Mouse (Mus musculus): ENCODE measurements around the gene Slc25a39. TPM values are rescaled to one million over a fixed set of nuclear protein-coding genes. Genes with fewer than 3 reads are reported as not detected.

The Slc25a39 gene
- total and polyA plus RNA-seq, 3 experiments, result 55.9 to 231 (median 205) TPM

DNA sequence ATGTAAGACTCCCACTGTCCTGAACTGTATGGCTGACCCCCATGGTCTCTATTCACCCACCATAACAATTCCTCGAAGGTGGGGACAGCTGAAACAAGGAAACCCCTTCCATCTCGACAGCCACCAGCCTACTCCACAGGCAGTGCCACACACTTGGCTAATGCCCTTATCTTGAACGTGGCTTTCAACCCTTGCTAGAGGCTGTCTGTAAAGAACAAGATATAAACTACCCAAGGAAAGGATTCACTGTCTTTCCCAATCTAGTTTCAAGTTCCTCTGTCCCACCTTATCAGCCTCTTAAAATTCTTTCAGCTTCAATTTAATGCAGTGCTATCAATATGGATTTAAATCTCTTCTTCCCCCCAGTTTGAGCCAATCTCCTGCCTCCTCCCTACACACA lies 21.8 kb upstream of the Slc25a39 start:
- Histone ChIP-seq H3K9me3 (replicated peaks) (no peaks in the 10 kb centered on the region), H3K4me1 (ENCODE audit: insufficient read depth, low read depth, low read length) (peaks cover 48% of the 10 kb centered on the region), H3K36me3 (replicated peaks) (peaks cover 15% of the 10 kb centered on the region), H3K27me3 (ENCODE audit: insufficient read depth, low read length) (peaks cover 31% of the 10 kb centered on the region), H3K4me3 (ENCODE audit: low read depth, low read length) (no peak overlapping the region; the same call in 1 of the 2 replicates)
- ATAC-seq (ENCODE audit: extremely low read depth, insufficient number of reproducible peaks, low FRiP score, poor library complexity, severe bottlenecking) (no peak), DNase-seq (ENCODE audit: low spot score) (no peak)
- no peak for TF ChIP-seq GATA2 (IDR thresholded peaks at IDR 0.05; ENCODE audit: borderline replicate concordance, low read depth, low read length)
- TF ChIP-seq TAL1 (conservative IDR thresholded peaks at IDR 0.05; ENCODE audit: low read depth, low read length), result no peak
- TF ChIP-seq CTCF (IDR thresholded peaks at IDR 0.05; ENCODE audit: low read depth, low read length), result no peak
- TF ChIP-seq GATA1 (IDR thresholded peaks at IDR 0.05; ENCODE audit: borderline replicate concordance, low read length), result no peak
- no peak for TF ChIP-seq POLR2AphosphoS5 (IDR thresholded peaks at IDR 0.05; ENCODE audit: insufficient replicate concordance, low read depth, low read length)

DNA sequence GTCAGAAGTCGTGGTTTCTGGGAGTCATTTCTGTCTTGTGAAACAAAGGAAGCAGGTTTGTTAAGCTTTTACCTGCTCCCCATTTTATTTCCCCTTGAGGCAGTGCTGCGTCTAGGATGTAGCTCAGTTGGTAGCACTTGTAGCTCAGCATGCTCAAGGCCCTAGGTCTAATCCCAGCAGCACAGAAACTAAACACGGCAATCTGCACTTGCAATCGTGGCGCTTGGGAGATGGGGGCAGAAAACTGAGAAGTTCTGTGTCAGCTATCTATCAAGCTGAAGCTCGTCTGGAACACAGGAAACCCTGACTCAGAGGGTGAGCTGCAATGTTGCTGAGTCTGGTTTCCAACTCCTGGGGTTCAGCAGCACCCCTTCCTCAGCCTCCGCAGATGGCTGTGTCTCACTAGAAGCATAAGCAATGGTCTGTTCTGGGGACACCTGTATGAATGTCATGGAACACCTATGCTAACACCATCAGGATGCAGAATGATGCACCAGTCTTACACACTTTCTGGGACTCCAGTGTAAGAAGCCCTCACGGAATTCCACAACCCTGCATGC lies 21.3 kb upstream of the Slc25a39 start:
- Histone ChIP-seq H3K4me3 (ENCODE audit: low read depth, low read length) (no peak overlapping the region), H3K4me1 (ENCODE audit: insufficient read depth, low read depth, low read length) (peaks cover 49% of the 10 kb centered on the region), H3K36me3 (replicated peaks) (peaks cover 11% of the 10 kb centered on the region), H3K9me3 (replicated peaks) (no peaks in the 10 kb centered on the region), H3K27me3 (ENCODE audit: insufficient read depth, low read length) (peaks cover 36% of the 10 kb centered on the region)
- ATAC-seq (ENCODE audit: extremely low read depth, insufficient number of reproducible peaks, low FRiP score, poor library complexity, severe bottlenecking) (no peak), DNase-seq (ENCODE audit: low spot score) (no peak)
- TF ChIP-seq POLR2AphosphoS5 (IDR thresholded peaks at IDR 0.05; ENCODE audit: insufficient replicate concordance, low read depth, low read length) (no peak), TAL1 (conservative IDR thresholded peaks at IDR 0.05; ENCODE audit: low read depth, low read length) (no peak), GATA1 (IDR thresholded peaks at IDR 0.05; ENCODE audit: borderline replicate concordance, low read length) (no peak), CTCF (IDR thresholded peaks at IDR 0.05; ENCODE audit: low read depth, low read length) (no peak), GATA2 (IDR thresholded peaks at IDR 0.05; ENCODE audit: borderline replicate concordance, low read depth, low read length) (no peak)

- H3K4me3 ChIP-seq (ENCODE audit: low read depth, low read length), result no peak overlapping the region
- no peak for TF ChIP-seq TAL1 (conservative IDR thresholded peaks at IDR 0.05; ENCODE audit: low read depth, low read length)
- no peak for TF ChIP-seq GATA2 (IDR thresholded peaks at IDR 0.05; ENCODE audit: borderline replicate concordance, low read depth, low read length)
- no peak for TF ChIP-seq CTCF (IDR thresholded peaks at IDR 0.05; ENCODE audit: low read depth, low read length)
- H3K36me3 ChIP-seq (replicated peaks), result no peaks in the 10 kb centered on the region
- DNase-seq (ENCODE audit: low spot score), result no peak
- peaks cover 29% of the 10 kb centered on the region for H3K4me1 ChIP-seq (ENCODE audit: insufficient read depth, low read depth, low read length)
- ATAC-seq (ENCODE audit: extremely low read depth, insufficient number of reproducible peaks, low FRiP score, poor library complexity, severe bottlenecking), result no peak
- H3K9me3 ChIP-seq (replicated peaks), result no peaks in the 10 kb centered on the region
- peaks cover 49% of the 10 kb centered on the region for H3K27me3 ChIP-seq (ENCODE audit: insufficient read depth, low read length)
Measured at GRCm38 (mm10) chr11:102425555-102426316, 18.0 kb upstream of the Slc25a39 start.

GRCm38 (mm10) chr11:102424666-102425065 lies 16.9 kb upstream of the Slc25a39 start:
- peaks cover 19% of the 10 kb centered on the region for H3K4me1 ChIP-seq (ENCODE audit: insufficient read depth, low read depth, low read length)
- DNase-seq (ENCODE audit: low spot score), result no peak
- H3K4me3 ChIP-seq (ENCODE audit: low read depth, low read length), result no peak overlapping the region
- TF ChIP-seq CTCF (IDR thresholded peaks at IDR 0.05; ENCODE audit: low read depth, low read length), result no peak
- no peak for TF ChIP-seq POLR2AphosphoS5 (IDR thresholded peaks at IDR 0.05; ENCODE audit: insufficient replicate concordance, low read depth, low read length)
- no peak for TF ChIP-seq TAL1 (conservative IDR thresholded peaks at IDR 0.05; ENCODE audit: low read depth, low read length)
- no peak for TF ChIP-seq GATA1 (IDR thresholded peaks at IDR 0.05; ENCODE audit: borderline replicate concordance, low read length)
- no peak for TF ChIP-seq GATA2 (IDR thresholded peaks at IDR 0.05; ENCODE audit: borderline replicate concordance, low read depth, low read length)
- H3K9me3 ChIP-seq (replicated peaks), result 0 out of 2 replicates have a peak, but pooled peaks cover 2% of the 10 kb centered on the region
- no peak for ATAC-seq (ENCODE audit: extremely low read depth, insufficient number of reproducible peaks, low FRiP score, poor library complexity, severe bottlenecking)
- H3K27me3 ChIP-seq (ENCODE audit: insufficient read depth, low read length), result peaks cover 57% of the 10 kb centered on the region
- H3K36me3 ChIP-seq (replicated peaks), result no peaks in the 10 kb centered on the region

- no peak for ATAC-seq (ENCODE audit: extremely low read depth, insufficient number of reproducible peaks, low FRiP score, poor library complexity, severe bottlenecking)
- DNase-seq (ENCODE audit: low spot score), result no peak
- Histone ChIP-seq H3K4me3 (ENCODE audit: low read depth, low read length) (no peak overlapping the region), H3K4me1 (ENCODE audit: insufficient read depth, low read depth, low read length) (peaks cover 13% of the 10 kb centered on the region), H3K27me3 (ENCODE audit: insufficient read depth, low read length) (peaks cover 64% of the 10 kb centered on the region), H3K36me3 (replicated peaks) (no peaks in the 10 kb centered on the region), H3K9me3 (replicated peaks) (0 out of 2 replicates have a peak, but pooled peaks cover 3% of the 10 kb centered on the region)
- no peak for TF ChIP-seq GATA2 (IDR thresholded peaks at IDR 0.05; ENCODE audit: borderline replicate concordance, low read depth, low read length)
- no peak for TF ChIP-seq POLR2AphosphoS5 (IDR thresholded peaks at IDR 0.05; ENCODE audit: insufficient replicate concordance, low read depth, low read length)
- TF ChIP-seq TAL1 (conservative IDR thresholded peaks at IDR 0.05; ENCODE audit: low read depth, low read length), result no peak
- TF ChIP-seq GATA1 (IDR thresholded peaks at IDR 0.05; ENCODE audit: borderline replicate concordance, low read length), result no peak
- TF ChIP-seq CTCF (IDR thresholded peaks at IDR 0.05; ENCODE audit: low read depth, low read length), result no peak
Measured at GRCm38 (mm10) chr11:102421559-102421958, 13.8 kb upstream of the Slc25a39 start.

DNA sequence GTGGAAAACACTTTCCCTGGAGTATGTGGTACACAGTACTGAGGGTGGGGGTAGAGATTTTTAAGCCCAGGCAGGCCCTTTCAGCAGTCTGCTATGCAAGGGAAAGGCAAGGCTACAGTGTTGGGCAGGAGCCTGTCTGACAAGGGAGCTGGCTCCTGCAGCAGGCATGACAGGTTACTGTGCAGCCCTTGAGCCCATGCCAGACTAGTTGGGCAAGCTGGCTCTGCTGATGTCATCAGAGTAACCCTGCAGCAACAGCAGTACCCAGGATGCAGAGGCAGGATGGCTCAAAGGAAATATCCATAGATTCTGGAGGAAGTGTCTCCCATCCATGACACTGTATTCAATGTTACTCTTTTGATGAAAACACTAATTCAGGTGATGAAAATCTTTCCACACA lies 11.1 kb upstream of the Slc25a39 start:
- ATAC-seq (ENCODE audit: extremely low read depth, insufficient number of reproducible peaks, low FRiP score, poor library complexity, severe bottlenecking) (no peak), DNase-seq (ENCODE audit: low spot score) (no peak)
- Histone ChIP-seq H3K27me3 (ENCODE audit: insufficient read depth, low read length) (peaks cover 66% of the 10 kb centered on the region), H3K4me1 (ENCODE audit: insufficient read depth, low read depth, low read length) (peaks cover 4% of the 10 kb centered on the region; the same call in 1 of the 2 replicates), H3K9me3 (replicated peaks) (0 out of 2 replicates have a peak, but pooled peaks cover 3% of the 10 kb centered on the region), H3K36me3 (replicated peaks) (no peaks in the 10 kb centered on the region), H3K4me3 (ENCODE audit: low read depth, low read length) (no peak overlapping the region)
- TF ChIP-seq GATA1 (IDR thresholded peaks at IDR 0.05; ENCODE audit: borderline replicate concordance, low read length), result no peak
- TF ChIP-seq POLR2AphosphoS5 (IDR thresholded peaks at IDR 0.05; ENCODE audit: insufficient replicate concordance, low read depth, low read length), result no peak
- TF ChIP-seq GATA2 (IDR thresholded peaks at IDR 0.05; ENCODE audit: borderline replicate concordance, low read depth, low read length), result no peak
- TF ChIP-seq CTCF (IDR thresholded peaks at IDR 0.05; ENCODE audit: low read depth, low read length), result no peak
- TF ChIP-seq TAL1 (conservative IDR thresholded peaks at IDR 0.05; ENCODE audit: low read depth, low read length), result no peak
